Mouse (Mus musculus) fat pad, adult 2 months (tissue): ENCODE measurements around the gene Ano7.

Source experiments
- DNase-seq: peaks from one replicate; pipeline ENCODE4 v3.0.0-alpha.2; 2011; ENCODE audit warnings: low read depth, low spot score; ENCODE audit errors: extremely low read depth

Ano7 gene

GRCm38 (mm10) chr1:93373665-93374064, at the start of gene Ano7:
Gene Ano7, plus strand, starts transcription at chr1:93373930.
- no peak for DNase-seq

GRCm38 (mm10) chr1:93323973-93324372, 49.8 kb upstream of the Ano7 start:
- DNase-seq, result no peak

- DNase-seq, result no peak
These were observed 47.3 kb upstream of the Ano7 start for GRCm38 (mm10) chr1:93326446-93326845.

GRCm38 (mm10) chr1:93334621-93335020, 39.1 kb upstream of the Ano7 start:
- DNase-seq, result no peak

- DNase-seq, result peak; percentile 83
These were observed 30.9 kb upstream of the Ano7 start, which contains the start of the genes Ppp1r7 and Pask for GRCm38 (mm10) chr1:93342648-93343503. Gene Ppp1r7, plus strand, starts transcription at chr1:93342854. Gene Pask, minus strand, starts transcription at chr1:93343482.

GRCm38 (mm10) chr1:93343504-93344047, 30.2 kb upstream of the Ano7 start:
- DNase-seq, result peak; percentile 69

GRCm38 (mm10) chr1:93347176-93347575, 26.6 kb upstream of the Ano7 start:
- no peak for DNase-seq

GRCm38 (mm10) chr1:93349701-93350100, 24.0 kb upstream of the Ano7 start:
- DNase-seq, result no peak

- DNase-seq, result no peak
These were observed 21.0 kb upstream of the Ano7 start for GRCm38 (mm10) chr1:93352724-93353123.

GRCm38 (mm10) chr1:93362661-93363060, 11.1 kb upstream of the Ano7 start:
- no peak for DNase-seq

GRCm38 (mm10) chr1:93365641-93366040, 8.1 kb upstream of the Ano7 start:
- DNase-seq, result no peak

GRCm38 (mm10) chr1:93377307-93377706, 3.6 kb downstream of the Ano7 start:
- no peak for DNase-seq

- no peak for DNase-seq
These were observed 5.4 kb downstream of the Ano7 start for GRCm38 (mm10) chr1:93379117-93379516.

- DNase-seq, result no peak
These were observed 13.5 kb downstream of the Ano7 start for GRCm38 (mm10) chr1:93387198-93387597.

GRCm38 (mm10) chr1:93388906-93389305, 15.2 kb downstream of the Ano7 start:
- DNase-seq, result no peak

GRCm38 (mm10) chr1:93401191-93402052, 27.7 kb downstream of the Ano7 start:
- DNase-seq, result no peak

- no peak for DNase-seq
These were observed 29.7 kb downstream of the Ano7 start for GRCm38 (mm10) chr1:93403403-93403802.

GRCm38 (mm10) chr1:93432087-93432486, 58.4 kb downstream of the Ano7 start:
- peak; percentile 57 for DNase-seq

GRCm38 (mm10) chr1:93439321-93439720, 65.6 kb downstream of the Ano7 start:
- no peak for DNase-seq

- DNase-seq, result no peak
These were observed 70.8 kb downstream of the Ano7 start for GRCm38 (mm10) chr1:93444405-93445110.
